Mouse (Mus musculus): Measurements from ENCODE around the gene Tspoap1. TPM values are rescaled to one million over a fixed set of nuclear protein-coding genes. Genes with fewer than 3 reads are reported as not detected.
A peak's percentile ranks its signal among the peaks of the same experiment; 100 is the strongest.

Gene Tspoap1
- polyA plus RNA-seq, 1 experiment, result 198 TPM

- WGBS, result 42% methylated on average over 12 of the region's 12 CpGs
Observed at GRCm38 (mm10) chr11:87778915-87779314, 18.6 kb downstream of the Tspoap1 start.

GRCm38 (mm10) chr11:87779392-87779791 lies 19.1 kb downstream of the Tspoap1 start:
- no peak for TF ChIP-seq CTCF (IDR thresholded peaks at IDR 0.05; ENCODE audit: borderline replicate concordance, insufficient read depth, low read depth, low read length)
- TF ChIP-seq POLR2A (IDR thresholded peaks at IDR 0.05; ENCODE audit: borderline replicate concordance, insufficient read depth, low read length), result no peak
- H3K4me3 ChIP-seq (replicated peaks; ENCODE audit: insufficient read depth, low read depth, low read length), result no peak overlapping the region
- H3K27ac ChIP-seq (ENCODE audit: insufficient read depth, low read length), result peak overlapping the region; percentile 6; the same call in 1 of the 2 replicates
- H3K4me1 ChIP-seq (ENCODE audit: control insufficient read depth, insufficient read depth, low read length), result peaks cover 20% of the 10 kb centered on the region
- no peak for DNase-seq
- H3K27me3 ChIP-seq (ENCODE audit: control insufficient read depth, insufficient read depth, low read length), result no peaks in the 10 kb centered on the region
- WGBS, result 44% methylated on average over 4 of the region's 4 CpGs

More at GRCm38 (mm10) chr11:87778915-87779314, 18.6 kb downstream of the Tspoap1 start:
- peak overlapping the region; percentile 44 for H3K4me3 ChIP-seq (replicated peaks; ENCODE audit: insufficient read depth, low read depth, low read length)
- TF ChIP-seq CTCF (IDR thresholded peaks at IDR 0.05; ENCODE audit: borderline replicate concordance, insufficient read depth, low read depth, low read length) (no peak), POLR2A (IDR thresholded peaks at IDR 0.05; ENCODE audit: borderline replicate concordance, insufficient read depth, low read length) (no peak)
- H3K27ac ChIP-seq (ENCODE audit: insufficient read depth, low read length), result peak overlapping the region; percentile 6; the same call in 1 of the 2 replicates
- peaks cover 20% of the 10 kb centered on the region for H3K4me1 ChIP-seq (ENCODE audit: control insufficient read depth, insufficient read depth, low read length)
- DNase-seq, result no peak
- no peaks in the 10 kb centered on the region for H3K27me3 ChIP-seq (ENCODE audit: control insufficient read depth, insufficient read depth, low read length)

- Histone ChIP-seq H3K4me3 (replicated peaks; ENCODE audit: insufficient read depth, low read depth, low read length) (no peak overlapping the region), H3K27me3 (ENCODE audit: control insufficient read depth, insufficient read depth, low read length) (no peaks in the 10 kb centered on the region), H3K27ac (ENCODE audit: insufficient read depth, low read length) (no peak overlapping the region; the same call in 1 of the 2 replicates), H3K4me1 (ENCODE audit: control insufficient read depth, insufficient read depth, low read length) (peaks cover 20% of the 10 kb centered on the region)
- TF ChIP-seq POLR2A (IDR thresholded peaks at IDR 0.05; ENCODE audit: borderline replicate concordance, insufficient read depth, low read length), result no peak
- WGBS, result 85% methylated on average over 8 of the region's 8 CpGs
- no peak for DNase-seq
Observed at GRCm38 (mm10) chr11:87780130-87780529, 19.8 kb downstream of the Tspoap1 start.

- 92% methylated on average over 6 of the region's 6 CpGs for WGBS
- Histone ChIP-seq H3K27me3 (ENCODE audit: control insufficient read depth, insufficient read depth, low read length) (no peaks in the 10 kb centered on the region), H3K27ac (ENCODE audit: insufficient read depth, low read length) (no peak overlapping the region), H3K4me1 (ENCODE audit: control insufficient read depth, insufficient read depth, low read length) (no peaks in the 10 kb centered on the region), H3K4me3 (replicated peaks; ENCODE audit: insufficient read depth, low read depth, low read length) (no peak overlapping the region)
- no peak for DNase-seq
- TF ChIP-seq POLR2A (IDR thresholded peaks at IDR 0.05; ENCODE audit: borderline replicate concordance, insufficient read depth, low read length), result no peak
- no peak for TF ChIP-seq CTCF (IDR thresholded peaks at IDR 0.05; ENCODE audit: borderline replicate concordance, insufficient read depth, low read depth, low read length)
Observed at GRCm38 (mm10) chr11:87790088-87790487, 29.7 kb downstream of the Tspoap1 start.

GRCm38 (mm10) chr11:87793460-87793859 lies 33.1 kb downstream of the Tspoap1 start, which contains the start of gene Mpo:
TSS of gene Mpo (plus strand) at chr11:87793581.
- DNase-seq, result no peak
- TF ChIP-seq POLR2A (IDR thresholded peaks at IDR 0.05; ENCODE audit: borderline replicate concordance, insufficient read depth, low read length), result no peak
- no peak for TF ChIP-seq CTCF (IDR thresholded peaks at IDR 0.05; ENCODE audit: borderline replicate concordance, insufficient read depth, low read depth, low read length)
- H3K27me3 ChIP-seq (ENCODE audit: control insufficient read depth, insufficient read depth, low read length), result no peaks in the 10 kb centered on the region
- no peak within 1 kb of the TSS for H3K27ac ChIP-seq (ENCODE audit: insufficient read depth, low read length)
- WGBS, result 73% methylated on average over 3 of the region's 3 CpGs
- H3K4me1 ChIP-seq (ENCODE audit: control insufficient read depth, insufficient read depth, low read length), result no peaks in the 10 kb centered on the region
- no peak within 1 kb of the TSS for H3K4me3 ChIP-seq (replicated peaks; ENCODE audit: insufficient read depth, low read depth, low read length)

- H3K4me3 ChIP-seq (replicated peaks; ENCODE audit: insufficient read depth, low read depth, low read length), result no peak overlapping the region
- DNase-seq, result no peak
- WGBS, result 77% methylated on average over 22 of the region's 22 CpGs
- no peaks in the 10 kb centered on the region for H3K27me3 ChIP-seq (ENCODE audit: control insufficient read depth, insufficient read depth, low read length)
- no peak overlapping the region for H3K27ac ChIP-seq (ENCODE audit: insufficient read depth, low read length)
- TF ChIP-seq CTCF (IDR thresholded peaks at IDR 0.05; ENCODE audit: borderline replicate concordance, insufficient read depth, low read depth, low read length), result no peak
- peaks cover 3% of the 10 kb centered on the region; the same call in 1 of the 2 replicates for H3K4me1 ChIP-seq (ENCODE audit: control insufficient read depth, insufficient read depth, low read length)
Observed at GRCm38 (mm10) chr11:87801711-87802275, 41.5 kb downstream of the Tspoap1 start.

- no peak overlapping the region for H3K27ac ChIP-seq (ENCODE audit: insufficient read depth, low read length)
- H3K4me3 ChIP-seq (replicated peaks; ENCODE audit: insufficient read depth, low read depth, low read length), result no peak overlapping the region
- TF ChIP-seq POLR2A (IDR thresholded peaks at IDR 0.05; ENCODE audit: borderline replicate concordance, insufficient read depth, low read length) (no peak), CTCF (IDR thresholded peaks at IDR 0.05; ENCODE audit: borderline replicate concordance, insufficient read depth, low read depth, low read length) (peak; percentile 53)
- WGBS, result 31% methylated on average over 14 of the region's 14 CpGs
- DNase-seq, result no peak
- peaks cover 3% of the 10 kb centered on the region; the same call in 1 of the 2 replicates for H3K4me1 ChIP-seq (ENCODE audit: control insufficient read depth, insufficient read depth, low read length)
- H3K27me3 ChIP-seq (ENCODE audit: control insufficient read depth, insufficient read depth, low read length), result no peaks in the 10 kb centered on the region
Observed at GRCm38 (mm10) chr11:87802621-87803020, 42.3 kb downstream of the Tspoap1 start.

GRCm38 (mm10) chr11:87805448-87805847 lies 45.1 kb downstream of the Tspoap1 start:
- TF ChIP-seq POLR2A (IDR thresholded peaks at IDR 0.05; ENCODE audit: borderline replicate concordance, insufficient read depth, low read length) (no peak), CTCF (IDR thresholded peaks at IDR 0.05; ENCODE audit: borderline replicate concordance, insufficient read depth, low read depth, low read length) (no peak)
- no peaks in the 10 kb centered on the region for H3K27me3 ChIP-seq (ENCODE audit: control insufficient read depth, insufficient read depth, low read length)
- H3K27ac ChIP-seq (ENCODE audit: insufficient read depth, low read length), result no peak overlapping the region
- DNase-seq, result no peak
- WGBS, result 82% methylated on average over 1 of the region's 1 CpGs
- no peak overlapping the region for H3K4me3 ChIP-seq (replicated peaks; ENCODE audit: insufficient read depth, low read depth, low read length)
- H3K4me1 ChIP-seq (ENCODE audit: control insufficient read depth, insufficient read depth, low read length), result peaks cover 3% of the 10 kb centered on the region; the same call in 1 of the 2 replicates

Data from cerebellum, adult 2 months (tissue).